Mouse (Mus musculus) thymus, postnatal 36 days (tissue): ENCODE measurements around the gene Slc38a11.

Experiments used
- DNase-seq, 2 experiments: peaks; one replicate each; pipeline ENCODE4 v3.0.0; 2022; ENCODE audit warnings: mixed read lengths in 2 of 2

Gene Slc38a11

GRCm38 (mm10) chr2:65363828-65364497 is at the start of gene Slc38a11:
Slc38a11 (minus strand) TSS chr2:65364034.
- peak in 1 of 2 experiments; percentile 12 for DNase-seq

GRCm38 (mm10) chr2:65407110-65407509 is 43.3 kb upstream of the Slc38a11 start:
- no peak for DNase-seq

- no peak for DNase-seq
These were observed 41.6 kb upstream of the Slc38a11 start for GRCm38 (mm10) chr2:65405407-65405806.

DNA sequence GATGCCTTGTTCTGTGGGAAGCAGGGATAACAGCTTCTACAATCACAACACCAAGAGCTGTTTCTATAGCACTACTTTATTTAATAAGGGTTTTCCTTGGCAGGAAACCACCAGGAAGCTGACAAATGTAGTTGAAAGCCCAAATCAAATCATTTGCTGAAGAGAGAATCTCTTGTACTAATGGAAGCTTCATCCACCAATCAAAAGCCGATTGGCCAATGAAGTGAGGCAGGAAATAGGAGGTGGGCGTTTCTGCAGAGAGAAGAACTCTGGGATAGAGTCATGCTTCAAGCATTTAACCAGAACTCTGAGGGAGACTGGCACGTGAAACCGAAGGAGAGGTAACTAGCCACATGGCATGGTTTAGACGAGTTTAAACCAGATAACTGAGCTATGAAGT is 38.2 kb upstream of the Slc38a11 start:
- no peak for DNase-seq

- no peak for DNase-seq
These were observed 36.1 kb upstream of the Slc38a11 start for GRCm38 (mm10) chr2:65399938-65400337.

GRCm38 (mm10) chr2:65396128-65396527 is 32.3 kb upstream of the Slc38a11 start:
- DNase-seq: no peak

GRCm38 (mm10) chr2:65393061-65393460 is 29.2 kb upstream of the Slc38a11 start:
- DNase-seq: no peak

GRCm38 (mm10) chr2:65391322-65391721 is 27.5 kb upstream of the Slc38a11 start:
- peak; percentile 12 to 27 for DNase-seq

- no peak for DNase-seq
These were observed 21.0 kb upstream of the Slc38a11 start for GRCm38 (mm10) chr2:65384815-65385214.

DNA sequence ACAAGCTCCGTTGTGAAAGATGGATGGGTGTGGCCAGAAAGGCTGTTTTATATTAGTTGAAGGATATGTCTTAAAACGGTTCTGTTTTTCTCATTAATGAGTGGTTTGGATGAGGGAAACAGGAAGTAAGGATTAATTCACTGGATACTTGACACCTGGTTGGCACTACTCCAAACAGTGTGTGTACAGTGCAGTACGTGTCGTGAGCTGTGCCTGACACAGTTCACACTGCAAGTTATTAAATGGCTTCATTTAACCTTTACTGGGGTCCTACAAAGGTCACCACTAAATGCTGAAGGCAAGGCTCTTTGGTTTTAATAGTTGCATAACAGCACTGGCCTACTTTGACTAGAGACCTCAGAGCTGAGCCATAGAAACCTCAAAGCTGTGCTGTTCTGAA is 18.7 kb upstream of the Slc38a11 start:
- DNase-seq: no peak

DNA sequence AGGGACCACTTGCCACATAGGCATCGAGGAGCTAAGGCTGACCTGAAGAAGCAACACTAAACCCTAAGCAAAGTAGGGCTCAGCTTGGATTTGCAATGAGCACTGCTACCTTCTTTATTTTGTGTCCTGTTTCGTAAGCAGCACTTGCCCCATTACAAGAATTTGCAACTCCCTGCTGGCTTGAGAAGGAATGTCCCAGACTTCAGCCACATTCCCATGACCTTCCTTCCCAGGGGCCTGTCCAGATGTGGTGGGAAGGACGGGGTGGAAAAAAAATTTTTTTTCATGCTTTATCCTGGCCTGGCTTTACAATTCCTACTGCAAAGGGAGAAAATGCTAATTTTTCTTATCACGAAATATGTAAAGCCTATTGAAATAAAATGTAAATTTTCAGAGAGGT is 14.6 kb upstream of the Slc38a11 start:
- no peak for DNase-seq

- no peak for DNase-seq
These were observed 10.6 kb upstream of the Slc38a11 start for GRCm38 (mm10) chr2:65374410-65374809.

- DNase-seq: no peak
These were observed 9.2 kb upstream of the Slc38a11 start for GRCm38 (mm10) chr2:65373076-65373475.

GRCm38 (mm10) chr2:65360736-65361475 is 2.9 kb downstream of the Slc38a11 start:
- no peak for DNase-seq

GRCm38 (mm10) chr2:65347367-65347766 is 16.5 kb downstream of the Slc38a11 start:
- DNase-seq: no peak

DNA sequence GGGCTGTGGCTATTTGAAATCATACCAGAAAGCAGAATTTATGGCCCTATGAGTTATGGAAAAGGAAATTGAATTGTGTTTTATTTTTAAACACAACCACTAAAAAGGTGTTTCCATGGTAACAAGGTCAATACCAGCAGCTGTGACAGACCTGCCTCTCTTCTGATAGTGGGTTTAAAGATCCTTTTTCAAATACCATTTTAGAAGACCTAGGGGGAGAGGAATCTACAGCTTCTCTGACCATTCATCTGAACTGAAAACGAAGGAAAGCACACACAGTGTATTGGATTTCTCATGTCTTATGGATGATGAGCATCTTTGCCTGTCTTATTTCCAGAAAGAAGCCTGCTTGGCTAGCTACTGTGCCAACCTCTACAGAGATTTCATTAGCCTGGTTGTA is 16.9 kb downstream of the Slc38a11 start:
- no peak for DNase-seq

- DNase-seq: no peak
These were observed 17.8 kb downstream of the Slc38a11 start for GRCm38 (mm10) chr2:65346037-65346436.

DNA sequence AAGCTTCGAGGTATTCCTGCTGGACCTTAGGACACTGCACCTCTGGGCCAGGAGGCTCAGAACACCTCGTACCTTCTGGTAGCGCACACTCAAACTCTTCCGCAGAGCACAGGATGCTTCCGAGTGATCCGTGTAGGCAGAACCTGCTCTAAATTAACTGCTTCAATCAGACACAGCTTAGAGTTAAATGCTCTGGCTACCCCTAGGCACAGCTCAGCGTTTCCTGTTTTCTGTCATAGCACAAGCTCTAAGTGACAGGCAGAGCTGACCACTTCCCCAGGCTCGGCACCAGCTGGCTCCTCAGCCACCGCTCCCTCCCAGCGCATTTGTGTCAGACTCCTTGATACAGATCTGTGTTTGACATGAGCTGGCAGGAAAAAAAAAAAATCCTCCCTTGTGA is 21.8 kb downstream of the Slc38a11 start:
- peak; percentile 54 to 77 for DNase-seq

- peak; percentile 61 to 68 for DNase-seq
These were observed 23.0 kb downstream of the Slc38a11 start for GRCm38 (mm10) chr2:65340839-65341238.

GRCm38 (mm10) chr2:65337378-65338140 is 26.3 kb downstream of the Slc38a11 start:
- peak; percentile 48 to 57 for DNase-seq

DNA sequence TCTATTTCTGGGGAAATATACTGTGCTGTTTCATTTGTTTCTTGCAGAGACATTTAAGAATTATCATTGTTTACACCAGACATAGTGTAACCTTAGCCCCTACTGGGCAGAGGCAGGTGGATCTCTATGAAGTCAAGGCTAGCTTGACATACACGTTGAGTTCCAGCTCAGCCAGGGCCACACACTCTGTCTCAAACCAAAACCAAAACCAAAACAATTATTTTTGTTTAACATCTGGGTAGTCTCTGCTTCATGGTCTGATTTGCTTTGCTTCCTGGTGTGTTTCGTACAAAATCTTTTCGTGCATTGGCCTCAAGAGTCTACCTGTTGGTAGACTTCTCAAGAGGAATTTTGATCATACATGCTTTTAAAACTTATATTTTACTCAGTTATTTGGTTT is 27.2 kb downstream of the Slc38a11 start:
- DNase-seq: no peak

DNA sequence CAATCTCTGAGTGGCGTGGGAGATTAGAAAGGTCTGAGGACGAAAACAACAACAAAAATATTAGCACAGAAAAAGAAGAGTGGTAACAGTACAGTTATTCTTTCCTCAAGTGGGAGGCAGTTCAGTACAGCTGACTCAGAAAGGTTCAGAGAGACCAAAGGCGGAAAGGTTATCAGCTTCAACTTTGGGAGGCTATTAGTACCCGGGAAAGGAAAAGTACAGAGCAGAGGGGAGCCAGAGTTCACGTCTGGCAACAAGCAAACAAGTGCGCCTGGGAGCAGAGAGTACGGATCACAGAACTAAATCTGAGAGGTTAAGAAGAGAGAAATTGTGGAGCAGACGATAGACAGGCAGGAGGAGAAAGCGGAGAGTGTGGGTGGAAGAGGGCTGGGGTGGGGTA is 29.7 kb downstream of the Slc38a11 start:
- no peak for DNase-seq

DNA sequence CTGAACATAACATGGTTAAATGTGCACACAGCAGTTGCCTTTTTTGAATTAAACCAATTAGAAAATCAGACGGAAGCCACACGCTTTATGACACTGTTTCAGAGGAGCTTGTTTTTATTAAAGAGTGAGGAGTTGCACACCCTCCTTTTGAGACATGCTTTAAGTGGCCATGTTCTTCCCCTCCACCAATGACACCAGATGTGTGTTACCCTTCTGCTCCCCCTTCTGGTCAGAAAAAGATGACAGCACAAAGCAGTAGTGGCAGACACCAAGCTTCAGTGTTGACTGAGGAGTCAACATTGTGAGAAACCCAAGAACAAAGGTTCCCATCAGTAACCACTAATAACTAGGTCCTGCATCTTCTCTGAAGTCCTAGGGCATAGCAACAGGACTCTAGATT is 32.5 kb downstream of the Slc38a11 start:
- peak; percentile 58 to 61 for DNase-seq
